Mouse (Mus musculus): ENCODE measurements around the gene Cfap61.

DNA sequence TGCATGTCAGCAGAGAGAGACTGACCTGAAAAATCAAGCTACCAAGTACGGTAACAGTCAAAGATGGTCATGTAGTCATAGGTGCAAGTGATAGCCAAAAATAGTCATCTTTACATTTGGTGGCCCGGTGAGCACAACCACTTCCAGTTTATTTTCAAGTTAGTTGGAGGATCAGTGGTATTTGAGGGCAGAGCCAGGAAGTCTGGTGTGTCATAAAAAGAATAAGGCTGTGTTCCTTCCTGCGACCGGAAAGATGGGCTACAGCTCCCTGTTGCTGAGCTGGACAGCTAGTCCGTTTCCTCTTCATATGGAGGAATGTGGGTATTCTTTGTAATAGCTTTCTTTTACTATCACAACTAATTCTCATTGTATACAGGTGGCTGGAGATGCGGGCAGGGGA is 181.7 kb downstream of the Cfap61 start:
- TF ChIP-seq POLR2A (IDR thresholded peaks at IDR 0.05; ENCODE audit: low read depth, low read length), result no peak
- TF ChIP-seq CTCF (IDR thresholded peaks at IDR 0.05; ENCODE audit: borderline replicate concordance, insufficient read depth, low read length), result no peak

All from embryonic fibroblast, embryonic 13.5 days (primary cell).